Mouse (Mus musculus) effector memory CD4-positive, alpha-beta T cell, adult 5 months (primary cell): Measurements from ENCODE around the gene Tnrc6a. TPM values are rescaled to one million over a fixed set of nuclear protein-coding genes. Genes with fewer than 3 reads are reported as not detected.

Source experiments
- polyA plus RNA-seq: library from polyadenylated mRNA; unstranded; fragments of 100-300 nt; shearing (Covaris generic); gene quantifications from one replicate; pipeline ENCODE4 v1.2.1, GENCODE M21; 2017

Gene Tnrc6a
- polyA plus RNA-seq, result 80.6 TPM

DNA sequence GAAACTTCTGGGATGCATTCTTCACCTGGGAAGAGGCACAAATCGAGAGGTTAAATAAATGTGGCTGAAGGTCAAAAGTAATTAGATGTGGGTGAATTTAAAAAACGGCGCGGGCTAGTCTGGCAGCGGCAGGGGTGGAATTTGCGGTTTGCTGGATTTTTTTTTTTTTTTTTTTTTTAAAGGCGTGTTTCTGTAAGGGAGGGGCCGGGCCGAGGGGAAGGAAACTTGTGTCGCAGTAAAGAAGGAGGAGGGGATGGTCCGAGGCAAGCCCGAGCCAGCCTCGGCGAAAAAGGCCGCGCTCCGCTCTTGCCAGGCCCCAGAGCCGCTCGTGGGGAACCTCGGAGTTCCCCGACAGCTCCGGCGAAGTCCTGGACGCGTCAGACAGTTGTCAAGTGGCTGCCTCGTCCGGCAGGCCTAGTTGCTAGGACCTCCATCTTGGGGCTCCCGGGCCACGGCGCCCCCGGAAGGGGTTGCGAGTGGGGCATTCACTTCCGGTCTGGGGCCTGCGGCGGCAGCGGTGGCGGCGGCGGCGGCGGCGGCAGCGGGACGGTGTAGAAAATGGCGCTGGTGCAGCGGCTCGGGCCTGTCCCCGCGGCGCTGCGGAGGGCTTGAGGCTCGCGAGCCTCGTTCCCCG, at the start of gene Tnrc6a:
Tnrc6a (plus strand) TSS at position 221 of the 634 bp plus-strand sequence.

DNA sequence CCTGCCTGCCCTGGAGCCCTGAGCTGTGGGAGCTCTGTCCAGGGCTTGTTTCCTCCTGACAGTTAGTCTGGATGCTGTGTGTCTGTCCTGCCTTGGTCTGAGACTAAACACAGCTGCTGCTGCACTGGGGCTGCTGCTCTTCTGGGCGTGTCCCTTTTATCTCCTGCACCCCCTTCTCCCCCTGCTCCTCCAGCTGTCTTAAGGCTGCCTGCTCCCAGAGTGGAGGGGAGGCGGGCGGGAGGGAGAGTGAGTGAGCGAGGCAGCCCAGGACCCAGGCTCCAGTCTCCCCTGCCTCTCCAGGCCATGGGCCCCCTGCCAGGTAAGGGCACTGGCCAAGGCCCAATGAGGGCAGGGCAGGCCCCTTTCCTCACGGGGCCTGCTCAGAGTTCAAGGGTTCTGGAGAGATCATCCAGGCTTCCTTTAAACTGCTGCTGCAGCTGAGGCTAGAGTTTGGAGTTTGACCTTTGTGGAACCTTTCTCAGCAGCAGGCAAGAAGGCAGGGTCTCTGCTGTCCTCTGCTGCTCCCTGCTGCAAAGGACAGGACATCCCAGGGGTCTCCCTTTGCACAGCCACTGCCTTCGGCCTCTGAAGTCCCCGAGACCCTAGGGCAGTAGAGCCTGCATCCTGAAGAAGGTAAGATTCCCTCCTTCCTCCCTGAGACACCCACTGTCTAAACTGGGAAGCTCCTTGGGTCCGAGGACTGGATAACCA, 90.8 kb downstream of the Tnrc6a start, which contains the start of gene Slc5a11:
Slc5a11 (plus strand) TSS at position 416 of the 711 bp plus-strand sequence.

Other genes with a start within 250 kb of the Tnrc6a start
- gene Rbbp6, start 158.2 kb upstream of the Tnrc6a start, polyA plus RNA-seq, result 51.4 TPM
- 0.32 TPM for gene Slc5a11, start 90.9 kb downstream of the Tnrc6a start, polyA plus RNA-seq
- 17.6 TPM for gene Lcmt1, start 245.9 kb downstream of the Tnrc6a start, polyA plus RNA-seq
- 39.7 TPM for gene Arhgap17, start 246.0 kb downstream of the Tnrc6a start, polyA plus RNA-seq